Mouse (Mus musculus): ENCODE data around the gene Tas1r3.

The Tas1r3 gene

DNA sequence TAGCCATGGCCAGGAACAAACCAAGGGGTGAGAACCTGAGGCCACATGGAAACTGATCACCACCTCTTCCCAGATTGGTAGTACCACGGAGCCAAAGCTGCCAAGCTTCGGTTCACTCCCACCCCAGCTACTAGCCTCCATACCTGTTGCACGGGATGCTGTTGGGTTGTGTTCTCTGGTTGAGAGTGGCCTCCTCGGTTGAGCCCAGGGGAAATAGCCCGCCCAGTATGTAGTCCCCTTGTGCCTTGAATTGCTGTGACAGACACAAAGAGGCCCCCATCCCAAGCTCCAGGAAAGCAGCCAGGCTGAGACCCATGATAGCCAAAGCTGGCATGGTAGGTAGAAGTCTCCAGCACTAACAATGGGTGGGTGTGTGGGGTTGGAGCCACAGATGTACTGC is at the start of gene Tas1r3:
Gene Tas1r3 (minus strand): TSS at position 362 of the 400 bp plus-strand sequence.
- no peak for DNase-seq (ENCODE audit: extremely low read depth, low read depth, low spot score)

DNA sequence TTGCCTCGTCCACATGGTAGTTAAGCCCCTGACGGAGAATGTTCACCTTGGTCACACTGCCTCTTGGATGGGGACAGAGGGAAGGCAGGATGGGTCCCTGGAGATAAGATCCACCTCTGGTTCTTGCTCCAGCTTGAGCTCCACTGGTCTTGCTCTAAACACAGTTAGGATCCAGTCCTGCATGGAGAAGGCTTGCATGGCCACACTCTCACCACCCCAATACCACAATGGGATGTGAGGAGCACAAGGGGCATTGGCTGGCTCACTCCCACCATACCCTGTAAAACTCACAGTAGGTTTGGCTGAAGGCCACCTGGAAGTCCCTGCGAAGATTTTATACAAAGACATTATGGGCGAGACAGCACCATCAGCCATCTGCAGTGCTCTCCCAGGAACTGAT is 45.6 kb upstream of the Tas1r3 start:
- no peak for DNase-seq (ENCODE audit: extremely low read depth, low read depth, low spot score)

DNA sequence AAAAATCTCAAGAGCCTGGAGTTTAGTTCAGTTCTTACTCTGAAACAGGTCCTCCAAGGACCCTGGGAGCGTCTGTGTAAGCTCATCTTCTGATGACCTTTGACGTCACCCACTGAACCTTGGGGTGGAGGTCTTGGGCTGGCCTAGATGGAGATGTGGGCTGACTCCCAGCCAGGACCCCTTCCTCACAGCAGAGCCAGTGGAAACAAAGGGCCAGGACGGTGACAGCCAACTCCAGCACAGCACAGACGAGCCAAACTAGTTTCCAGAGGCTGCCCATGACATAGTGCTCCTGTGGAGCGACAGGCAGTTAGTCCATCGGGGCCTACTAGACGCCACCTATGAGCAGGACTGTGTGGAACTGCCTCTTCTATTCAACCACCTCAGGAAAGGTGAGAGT is 45.1 kb upstream of the Tas1r3 start:
- DNase-seq (ENCODE audit: extremely low read depth, low read depth, low spot score), result no peak

DNA sequence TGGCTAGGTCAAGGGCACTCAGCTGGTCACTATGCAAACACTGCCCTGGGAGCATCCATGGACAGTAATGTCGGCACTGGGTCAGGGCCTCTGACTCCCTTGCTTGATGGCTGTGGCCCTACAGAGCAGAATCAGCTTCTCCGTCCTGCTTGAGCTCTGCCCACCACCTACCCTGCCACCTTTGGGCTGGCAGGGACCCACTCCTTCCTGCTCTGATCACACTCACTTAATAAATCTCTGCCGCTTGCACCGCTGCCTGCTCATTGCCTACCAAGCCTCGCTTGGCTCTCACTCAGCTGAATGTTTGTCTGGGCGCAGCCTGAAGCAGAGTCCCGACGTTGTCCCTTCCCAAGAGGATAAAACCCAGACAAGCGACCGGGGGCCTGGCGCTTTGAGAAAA is 43.8 kb upstream of the Tas1r3 start:
- DNase-seq (ENCODE audit: extremely low read depth, low read depth, low spot score), result no peak

DNA sequence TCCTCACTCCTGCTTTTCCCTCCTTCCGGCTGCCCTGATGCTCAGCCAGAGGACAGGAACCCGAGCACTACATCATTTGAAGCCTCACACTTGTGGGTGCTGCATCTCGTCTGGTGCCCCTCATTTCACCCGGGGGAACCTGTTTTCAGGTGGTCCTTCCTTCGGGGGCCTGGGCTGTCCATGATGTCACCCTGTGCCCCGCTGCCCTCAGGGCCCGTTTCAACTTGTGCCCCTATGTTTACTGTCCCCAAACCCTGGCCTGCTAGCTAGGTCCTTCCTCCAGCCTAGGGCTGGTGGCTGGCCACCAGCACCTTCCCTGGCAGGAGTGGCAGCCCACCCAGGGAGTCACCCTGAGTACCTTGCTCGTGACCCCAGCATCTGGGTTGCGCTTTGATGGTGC is 43.0 kb upstream of the Tas1r3 start:
- DNase-seq (ENCODE audit: extremely low read depth, low read depth, low spot score), result no peak

DNA sequence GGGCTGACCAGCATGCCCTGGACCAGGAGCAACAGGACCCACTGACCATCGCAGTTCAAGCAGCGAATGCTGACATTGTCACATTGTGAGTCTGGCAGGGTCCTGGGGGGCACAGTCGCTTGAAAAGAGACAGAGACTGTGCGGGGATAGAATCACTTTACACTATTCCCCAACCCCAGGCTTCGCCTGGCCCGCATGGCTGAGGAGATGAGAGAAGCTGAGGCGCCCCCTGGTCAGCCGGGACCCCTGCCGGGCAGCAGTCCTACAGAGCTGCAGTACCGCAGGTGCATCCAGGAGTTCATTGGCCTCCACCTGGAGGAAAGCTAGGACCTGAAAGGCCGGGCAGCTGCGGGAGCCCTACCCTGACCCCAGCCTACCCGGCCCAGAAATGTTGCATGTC is 42.5 kb upstream of the Tas1r3 start:
- DNase-seq (ENCODE audit: extremely low read depth, low read depth, low spot score), result no peak

DNA sequence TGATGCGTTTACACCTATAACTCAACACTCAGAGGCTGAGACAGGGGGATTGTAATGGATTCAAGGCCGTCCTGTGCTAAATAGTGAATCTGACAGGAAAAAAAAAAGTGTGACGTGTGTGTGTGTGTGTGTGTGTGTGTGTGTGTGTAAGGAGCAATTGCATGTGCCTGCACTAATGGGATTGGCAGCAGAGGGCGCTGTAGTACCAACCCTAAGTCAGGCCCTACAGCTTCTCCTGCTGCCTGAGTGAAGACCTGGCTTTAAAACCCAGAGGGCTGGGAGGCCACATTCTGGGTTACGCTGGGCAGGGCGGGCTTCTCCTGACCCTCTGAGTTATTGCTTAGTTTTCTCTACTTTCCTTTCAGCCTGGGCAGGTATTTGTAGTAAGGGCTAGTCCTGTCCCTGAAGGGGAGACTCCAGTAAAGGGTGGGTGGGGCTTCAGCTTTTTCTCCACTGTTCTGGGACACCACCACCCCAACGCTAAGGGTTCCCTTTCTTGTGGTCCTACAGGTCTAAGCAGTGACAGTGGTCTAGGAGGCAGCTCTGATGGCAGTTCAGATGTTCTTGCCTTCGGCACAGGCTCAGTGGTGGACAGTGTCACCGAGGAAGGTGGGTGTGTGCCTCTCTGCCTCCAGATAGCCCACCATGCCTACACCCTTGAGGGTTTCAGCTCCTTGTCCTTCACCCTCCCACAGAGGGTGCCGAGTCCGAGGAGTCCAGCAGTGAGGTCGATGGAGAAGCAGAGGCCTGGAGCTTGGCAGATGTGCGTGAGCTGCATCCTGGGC is 41.3 kb upstream of the Tas1r3 start:
- DNase-seq (ENCODE audit: extremely low read depth, low read depth, low spot score), result no peak

DNA sequence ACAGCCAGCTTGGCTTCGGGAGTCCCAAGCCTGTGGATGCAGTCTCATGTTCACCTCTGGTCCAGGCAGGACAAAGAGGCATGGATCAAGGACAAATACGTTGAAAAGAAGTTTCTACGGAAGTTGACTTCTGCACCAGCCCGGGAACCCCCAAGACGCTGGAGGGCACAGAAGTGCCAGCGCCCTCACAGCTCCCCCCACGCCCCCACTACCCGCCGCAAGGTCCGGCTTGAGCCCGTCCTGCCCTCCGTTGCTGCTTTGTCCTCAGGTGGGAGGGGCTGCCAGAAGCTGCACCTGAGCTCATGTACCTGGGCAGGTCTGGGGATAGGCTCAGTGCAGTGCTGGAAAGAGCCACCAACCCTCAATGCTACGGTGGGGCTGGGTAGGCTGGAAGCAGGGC is 40.1 kb upstream of the Tas1r3 start:
- no peak for DNase-seq (ENCODE audit: extremely low read depth, low read depth, low spot score)

DNA sequence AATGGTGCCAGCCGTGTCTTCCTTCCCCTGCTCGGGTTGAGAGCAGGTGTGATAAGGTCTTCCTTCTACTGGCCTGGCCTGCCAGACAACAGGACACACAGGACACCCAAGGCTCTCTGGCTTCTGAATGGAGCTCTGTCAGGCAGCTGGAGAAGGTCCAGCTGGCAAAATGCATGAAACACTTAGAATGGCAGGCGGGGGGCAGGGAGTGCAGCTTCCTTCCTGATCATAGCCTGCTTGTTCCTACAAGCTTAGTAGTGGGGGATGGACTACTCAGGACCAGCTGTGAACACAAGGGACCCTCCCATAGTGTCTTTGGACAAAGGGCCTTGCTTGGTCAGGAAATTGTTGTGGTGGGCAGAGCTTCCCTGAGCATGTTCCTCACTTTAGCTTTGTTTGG is 38.0 kb upstream of the Tas1r3 start:
- no peak for DNase-seq (ENCODE audit: extremely low read depth, low read depth, low spot score)

DNA sequence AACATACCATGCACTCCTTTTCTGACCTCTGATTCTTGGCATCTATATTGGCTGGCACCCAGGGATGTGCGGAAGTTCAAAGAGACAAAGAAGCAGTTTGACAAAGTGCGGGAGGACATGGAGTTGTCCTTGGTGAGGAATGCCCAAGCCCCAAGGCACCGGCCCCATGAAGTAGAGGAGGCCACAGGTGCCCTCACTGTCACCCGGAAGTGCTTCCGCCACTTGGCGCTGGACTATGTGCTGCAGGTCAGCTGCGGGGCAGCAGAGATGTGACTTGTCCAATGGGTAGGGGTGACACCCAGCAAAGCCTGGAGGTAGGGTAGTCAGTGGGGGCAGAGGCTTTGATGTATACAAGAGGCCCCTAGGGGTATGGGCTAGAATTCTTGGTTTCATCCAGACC is 36.2 kb upstream of the Tas1r3 start:
- no peak for DNase-seq (ENCODE audit: extremely low read depth, low read depth, low spot score)

DNA sequence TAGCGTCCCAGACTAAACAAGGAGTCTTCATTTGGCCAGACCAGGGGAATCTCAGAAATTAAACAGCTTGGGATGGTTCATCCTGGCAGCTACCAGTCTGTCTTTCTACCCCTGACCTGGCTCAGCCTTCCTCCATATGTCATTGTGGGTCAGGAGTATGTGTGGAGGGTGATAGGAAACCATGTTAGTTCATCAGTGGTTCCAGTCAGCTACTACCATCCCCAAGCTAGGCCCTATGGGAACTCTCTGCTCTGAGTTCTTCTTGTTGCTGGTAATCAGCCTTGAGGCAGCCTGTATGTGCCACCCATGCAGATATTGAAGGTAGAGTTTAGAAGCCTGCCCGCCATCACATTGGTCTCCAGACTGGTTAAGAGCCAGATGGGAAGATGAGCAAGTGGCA is 35.2 kb upstream of the Tas1r3 start:
- DNase-seq (ENCODE audit: extremely low read depth, low read depth, low spot score), result no peak

DNA sequence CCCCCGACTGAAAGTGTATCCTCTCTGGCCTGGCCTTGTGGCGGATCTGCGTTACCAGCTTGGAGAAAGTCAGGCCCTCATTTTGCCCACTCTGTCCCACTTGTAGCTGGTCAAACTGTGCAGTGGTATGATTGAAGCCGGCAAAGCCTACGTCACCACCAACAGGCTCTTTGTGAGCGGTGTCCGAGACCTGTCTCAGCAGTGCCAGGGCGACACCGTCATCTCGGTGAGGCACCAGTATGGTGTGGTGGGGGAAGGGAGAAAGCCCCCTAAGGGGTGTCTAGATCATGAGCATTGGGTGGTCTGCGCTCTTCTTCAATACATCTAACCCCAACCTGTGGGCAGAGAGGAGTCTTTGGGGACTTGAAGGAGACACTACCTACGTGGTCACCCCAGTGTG is 33.3 kb upstream of the Tas1r3 start:
- no peak for DNase-seq (ENCODE audit: extremely low read depth, low read depth, low spot score)

DNA sequence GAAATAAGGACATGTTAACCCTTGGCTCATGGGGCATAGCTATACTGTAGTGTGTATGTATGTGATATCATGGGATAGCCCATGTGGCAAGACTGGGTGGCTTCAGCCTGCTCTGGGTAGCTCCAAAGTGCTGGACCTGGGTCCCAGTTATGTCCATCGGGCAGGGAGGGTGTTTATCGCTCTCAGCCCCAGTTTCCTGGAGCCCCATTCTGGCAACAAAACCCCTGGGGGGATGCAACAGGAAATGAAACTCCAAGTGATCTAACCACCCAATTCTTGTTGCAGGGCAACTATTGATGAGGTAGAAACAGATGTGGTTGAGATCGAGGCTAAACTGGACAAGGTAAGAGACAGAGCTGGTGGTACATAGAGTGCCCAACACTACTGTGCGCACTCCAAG is 32.7 kb upstream of the Tas1r3 start:
- no peak for DNase-seq (ENCODE audit: extremely low read depth, low read depth, low spot score)

DNA sequence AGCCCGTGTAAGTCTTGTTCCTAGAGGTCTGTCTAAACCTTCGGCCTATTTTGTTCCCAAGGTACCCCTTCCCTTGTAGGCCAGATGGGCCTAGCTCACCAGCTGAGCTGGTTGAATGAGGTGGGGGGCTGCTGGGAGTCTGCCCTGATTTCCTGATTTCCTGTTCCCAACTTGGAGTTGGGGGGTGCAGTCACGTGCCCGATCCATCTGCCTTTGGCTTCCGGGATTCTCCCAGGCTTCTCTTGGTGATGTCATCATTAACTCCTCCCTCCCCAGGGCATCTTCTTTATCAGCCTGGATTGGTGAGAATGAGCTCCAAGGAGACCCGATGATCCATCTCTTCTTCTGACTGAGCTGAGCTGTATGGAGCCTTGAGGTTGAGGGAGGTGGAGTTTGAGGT is 32.1 kb upstream of the Tas1r3 start:
- DNase-seq (ENCODE audit: extremely low read depth, low read depth, low spot score), result no peak

DNA sequence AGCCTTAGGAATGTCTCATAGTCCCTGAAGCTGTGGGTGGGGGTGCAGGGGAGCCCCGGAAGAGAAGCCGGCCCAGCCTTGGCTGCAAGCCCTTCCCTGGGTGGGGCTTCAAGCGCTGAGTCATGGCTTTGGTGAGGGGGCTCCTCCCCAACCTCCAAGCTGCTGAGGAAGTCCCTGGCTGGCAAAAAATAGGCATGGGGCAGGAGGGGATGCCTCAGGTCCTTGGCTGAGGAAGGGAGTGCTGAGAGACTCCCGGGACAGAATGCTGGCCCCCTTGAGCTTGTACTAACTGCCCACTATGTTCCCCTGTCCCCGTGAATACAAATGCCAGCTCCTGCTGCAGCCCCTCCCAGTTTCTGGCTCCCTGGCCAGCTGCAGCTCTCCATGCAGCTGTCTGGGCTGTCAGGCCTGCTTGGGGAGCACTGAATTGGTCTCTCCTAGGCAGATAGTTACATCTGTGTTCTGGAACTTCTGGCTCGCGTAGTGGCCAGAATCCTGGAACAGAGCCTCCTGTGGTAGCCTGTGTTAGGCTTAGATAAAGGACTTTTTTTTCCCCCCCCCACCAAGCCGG is 31.2 kb upstream of the Tas1r3 start:
- no peak for DNase-seq (ENCODE audit: extremely low read depth, low read depth, low spot score)

DNA sequence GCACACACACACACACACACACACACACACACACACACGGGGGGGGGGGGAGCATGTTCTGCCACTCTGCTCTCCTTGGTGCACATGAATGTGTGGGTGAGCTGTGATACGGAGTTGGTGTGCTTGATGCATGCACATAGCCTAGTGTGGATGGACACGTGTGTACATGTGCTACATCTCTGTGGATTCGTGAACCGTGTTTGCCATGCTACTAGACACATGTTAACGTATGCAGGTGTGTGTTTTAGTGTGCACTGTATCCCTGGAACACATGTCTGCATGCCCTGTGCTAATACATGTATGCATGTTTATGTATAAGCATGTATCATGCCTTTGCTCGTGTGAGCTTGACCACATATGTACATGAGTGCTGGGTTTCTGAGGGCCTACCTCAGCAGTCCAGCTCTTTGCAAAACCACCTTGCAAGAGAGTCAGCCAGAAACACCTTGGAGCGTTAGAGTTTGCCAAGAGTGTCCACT is 30.1 kb upstream of the Tas1r3 start:
- no peak for DNase-seq (ENCODE audit: extremely low read depth, low read depth, low spot score)

DNA sequence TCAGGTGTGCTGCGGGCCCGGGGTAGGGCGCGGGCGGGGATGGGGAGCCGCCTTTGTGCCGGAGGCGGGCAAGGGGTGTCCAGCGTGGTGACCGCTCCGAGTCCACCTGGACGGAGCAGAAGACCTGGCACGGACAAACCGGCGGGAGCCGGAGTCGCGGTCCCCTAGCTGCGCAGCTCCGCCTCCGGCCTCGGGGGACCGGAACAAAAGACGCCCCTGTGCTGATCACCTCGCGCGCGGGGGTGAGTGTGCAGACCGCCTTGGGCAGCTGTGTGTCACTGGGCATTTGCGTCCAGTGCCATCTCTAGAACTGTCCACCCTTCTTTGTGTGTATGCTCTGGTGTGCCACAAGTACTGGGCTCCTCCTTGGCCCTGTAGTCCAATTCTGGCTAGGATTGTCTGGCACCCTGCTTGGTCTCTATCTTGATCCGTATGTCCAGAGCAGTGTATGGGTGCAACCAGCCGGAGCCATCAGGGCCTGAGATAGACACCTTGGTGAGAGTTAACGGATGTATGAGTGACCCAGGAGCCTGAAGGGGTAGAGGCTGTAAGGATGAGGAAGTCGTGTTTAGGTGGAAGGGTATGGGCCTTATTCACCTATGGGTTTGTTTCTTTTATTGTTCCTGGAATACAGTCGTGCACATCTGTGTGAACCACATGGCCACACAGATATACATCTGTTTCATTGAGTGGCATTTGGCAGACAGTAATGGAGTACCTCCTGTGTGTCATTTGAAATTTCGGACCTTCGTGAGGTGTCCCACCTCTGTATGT is 29.5 kb upstream of the Tas1r3 start:
- no peak for DNase-seq (ENCODE audit: extremely low read depth, low read depth, low spot score)

DNA sequence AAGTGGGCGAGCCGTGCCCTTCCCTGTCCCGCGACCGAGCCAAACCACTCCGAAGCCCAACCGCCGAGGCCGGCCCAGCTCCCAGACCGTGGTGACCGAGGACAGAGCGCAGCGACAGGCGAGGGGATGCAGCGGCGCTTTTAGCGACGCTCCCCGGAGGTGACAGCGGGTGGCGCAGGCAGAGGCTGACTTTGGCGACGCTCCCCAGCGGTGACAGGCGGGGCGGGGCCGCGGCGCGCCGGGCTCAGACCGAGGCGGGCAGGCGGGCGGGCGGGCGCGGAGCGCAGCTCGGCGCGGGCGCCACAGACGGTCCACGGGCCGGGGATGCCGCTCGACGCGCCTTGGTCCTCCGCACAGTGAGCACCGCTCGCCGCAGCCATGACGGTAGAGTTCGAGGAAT is 28.9 kb upstream of the Tas1r3 start:
- no peak for DNase-seq (ENCODE audit: extremely low read depth, low read depth, low spot score)

DNA sequence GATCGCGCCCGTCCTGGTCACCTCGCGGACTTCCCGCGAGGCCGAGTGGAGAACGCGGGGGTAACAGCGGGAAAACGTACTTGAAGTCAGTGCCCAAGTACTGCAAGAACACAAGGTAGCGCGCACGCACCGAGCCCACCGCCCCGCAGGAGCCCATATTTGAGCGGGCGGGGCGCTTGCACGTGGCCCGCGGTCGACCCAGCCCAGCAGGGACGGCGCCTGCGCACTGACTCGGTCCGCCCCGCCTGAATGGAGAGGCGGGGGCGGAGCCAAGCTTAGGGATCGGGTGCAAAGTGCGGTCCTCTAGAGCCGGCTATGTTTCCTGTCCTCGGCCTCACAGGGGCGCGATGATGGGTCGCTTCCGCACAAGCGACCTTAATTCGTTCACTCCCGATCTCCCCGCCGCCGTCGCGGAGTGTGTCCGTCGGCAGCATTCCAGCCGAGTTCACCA is 28.4 kb upstream of the Tas1r3 start, which contains the start of the genes Pusl1 and Acap3:
Gene Pusl1 (minus strand): TSS at position 231 of the 451 bp plus-strand sequence.
Gene Acap3 (plus strand): TSS at position 272 of the 451 bp plus-strand sequence.
- DNase-seq (ENCODE audit: extremely low read depth, low read depth, low spot score), result no peak

DNA sequence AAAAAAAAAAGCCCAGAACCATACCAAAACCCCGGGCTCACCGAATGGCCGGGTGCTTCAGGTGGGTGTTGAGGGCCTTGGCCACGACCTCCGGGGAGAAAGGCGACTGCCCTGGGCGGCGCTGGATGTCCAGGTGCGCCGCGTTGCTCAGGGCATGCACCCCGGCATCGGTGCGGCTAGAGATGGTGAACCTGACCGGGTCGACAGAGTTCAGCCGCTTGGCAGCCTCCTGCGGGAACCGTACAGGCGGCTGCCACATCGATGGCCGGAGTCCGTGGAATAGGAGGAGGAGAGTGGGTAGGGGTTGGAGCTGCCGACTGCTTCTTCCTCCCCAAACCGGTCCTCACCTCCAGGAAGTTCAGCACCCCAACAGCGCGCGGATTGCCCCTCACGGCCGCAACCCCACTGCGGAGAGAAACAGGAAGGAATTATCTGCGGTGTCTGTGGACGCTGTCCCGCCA is 27.9 kb upstream of the Tas1r3 start:
- no peak for DNase-seq (ENCODE audit: extremely low read depth, low read depth, low spot score)

DNA sequence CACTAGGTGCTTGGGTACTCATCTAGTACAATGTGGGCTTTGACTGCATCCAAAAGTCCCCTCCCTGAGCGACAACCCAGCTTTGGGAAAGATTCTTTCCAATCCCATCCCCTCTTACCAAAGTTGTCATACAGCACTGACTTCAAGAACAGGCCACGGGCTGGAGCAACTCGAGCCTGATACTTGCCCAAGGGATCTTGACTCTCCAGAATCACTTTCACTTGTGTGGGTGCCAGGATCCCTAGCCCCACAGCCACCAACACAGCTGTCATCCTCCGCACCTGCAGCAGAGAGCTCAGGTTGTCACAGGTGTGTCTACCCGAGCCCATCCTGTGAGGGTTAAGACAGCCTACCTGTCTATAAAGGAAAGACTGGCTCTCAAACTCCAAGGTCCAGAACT is 26.2 kb upstream of the Tas1r3 start:
- DNase-seq (ENCODE audit: extremely low read depth, low read depth, low spot score), result no peak

DNA sequence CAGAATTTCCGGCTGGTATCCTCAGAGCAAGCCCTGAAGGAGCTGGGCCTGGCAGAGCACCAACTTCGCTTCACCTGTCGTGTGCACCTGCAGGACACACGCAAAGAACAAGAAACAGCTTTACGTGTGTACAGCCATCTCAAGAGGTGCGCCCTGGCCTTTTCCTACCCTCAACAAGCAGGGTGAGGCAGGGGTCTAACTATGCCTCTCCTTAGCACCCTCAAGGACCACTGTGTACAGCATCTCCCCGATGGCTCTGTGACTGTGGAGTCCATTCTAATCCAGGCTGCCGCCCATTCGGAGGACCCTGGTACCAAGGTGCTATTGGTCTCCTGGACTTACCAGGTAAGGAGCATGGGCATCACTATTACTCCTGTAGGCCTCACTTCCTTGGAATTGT is 25.0 kb upstream of the Tas1r3 start:
- DNase-seq (ENCODE audit: extremely low read depth, low read depth, low spot score), result no peak

All from fat pad, adult 2 months (tissue).